Mouse (Mus musculus) R1 (cell line): Measurements from ENCODE around the gene Defa32.
"Not testable (repeated sequence)": the region's sequence is repeated elsewhere in the genome, so short reads cannot be mapped to it uniquely, and the experiment has no call there.

Experiments used
- DNase-seq: peaks from one replicate; pipeline ENCODE4 v3.0.0-alpha.2; 2018; ENCODE audit warnings: low read depth, low spot score

Defa32 gene

DNA sequence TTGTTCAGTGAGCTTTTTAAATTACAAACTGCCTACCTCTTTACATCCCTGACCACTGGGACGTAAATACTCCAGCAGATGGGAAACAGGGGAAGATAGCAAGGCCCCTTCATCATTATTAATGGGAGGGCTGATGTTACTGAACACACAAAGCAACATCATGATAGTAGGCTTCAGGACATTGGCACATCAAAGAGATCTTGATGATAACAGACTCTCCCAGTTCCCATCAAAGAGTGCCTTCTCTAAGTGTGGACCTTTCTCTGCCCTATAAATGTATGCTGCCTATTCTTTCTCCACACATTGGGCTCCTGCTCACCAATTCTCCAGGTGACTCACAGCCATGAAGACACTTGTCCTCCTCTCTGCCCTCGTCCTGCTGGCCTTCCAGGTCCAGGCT lies at the start of gene Defa32:
Gene Defa32 (plus strand): TSS at position 301 of the 400 bp plus-strand sequence.
- DNase-seq: not testable (repeated sequence)

DNA sequence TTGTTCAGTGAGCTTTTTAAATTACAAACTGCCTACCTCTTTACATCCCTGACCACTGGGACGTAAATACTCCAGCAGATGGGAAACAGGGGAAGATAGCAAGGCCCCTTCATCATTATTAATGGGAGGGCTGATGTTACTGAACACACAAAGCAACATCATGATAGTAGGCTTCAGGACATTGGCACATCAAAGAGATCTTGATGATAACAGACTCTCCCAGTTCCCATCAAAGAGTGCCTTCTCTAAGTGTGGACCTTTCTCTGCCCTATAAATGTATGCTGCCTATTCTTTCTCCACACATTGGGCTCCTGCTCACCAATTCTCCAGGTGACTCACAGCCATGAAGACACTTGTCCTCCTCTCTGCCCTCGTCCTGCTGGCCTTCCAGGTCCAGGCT lies 19.9 kb upstream of the Defa32 start, which contains the start of gene Defa20:
Gene Defa20 (plus strand): TSS at position 301 of the 400 bp plus-strand sequence.
- DNase-seq: not testable (repeated sequence)

GRCm38 (mm10) chr8:21565086-21565485 lies 36.3 kb downstream of the Defa32 start, which contains the start of gene Defa37:
TSS of gene Defa37 (plus strand) at chr8:21565386.
- not testable (repeated sequence) for DNase-seq
